In genomic region chr12:73632671-73633244, GRCm38 (mm10) we compare ENCODE assay signal across 10 mouse cellular contexts. TPM values are rescaled to one million over a fixed set of nuclear protein-coding genes. Genes with fewer than 3 reads are reported as not detected.
A peak's percentile ranks its signal among the peaks of the same experiment; 100 is the strongest.
DNase-seq lines count a peak whose midpoint lies in the region; TF ChIP-seq lines count a peak whose summit lies in the region.
"Had no signal": no experiment of that assay in that cellular context is flagged by ENCODE, and none has a peak within 500 bp of the region (broad histone marks: within the 10 kb centered on the region; RNA-seq: fewer than 3 reads in every experiment).

No protein-coding gene starts in this region.

- H3K4me3 ChIP-seq in heart, adult 2 months, result no peak overlapping the region
- H3K4me3 ChIP-seq in heart, embryonic 10.5 days, result no peak overlapping the region
- no peak overlapping the region for H3K4me3 ChIP-seq in cerebellum, adult 2 months (replicated peaks; ENCODE audit: insufficient read depth, low read depth, low read length)
- H3K4me3 ChIP-seq: stomach, embryonic 15.5 days had no signal

- 16% methylated on average over 8 of the region's 8 CpGs for WGBS in heart, adult 2 months
- 15% methylated on average over 8 of the region's 8 CpGs for WGBS in heart, embryonic 10.5 days
- WGBS in cerebellum, adult 2 months, result 29% methylated on average over 8 of the region's 8 CpGs

- TF ChIP-seq CTCF in heart, adult 2 months (IDR thresholded peaks at IDR 0.05), result no peak
- no peak for TF ChIP-seq CTCF in cerebellum, adult 2 months (IDR thresholded peaks at IDR 0.05; ENCODE audit: borderline replicate concordance, insufficient read depth, low read depth, low read length)

- H3K27ac ChIP-seq in heart, adult 2 months, result peak overlapping the region; percentile 30; the same call in 1 of the 2 replicates
- H3K27ac ChIP-seq in heart, embryonic 10.5 days, result no peak overlapping the region
- H3K27ac ChIP-seq in cerebellum, adult 2 months (ENCODE audit: insufficient read depth, low read length), result no peak overlapping the region
- H3K27ac ChIP-seq: stomach, embryonic 15.5 days had no signal

- H3K79me2 ChIP-seq in heart, adult 2 months (replicated peaks; ENCODE audit: control insufficient read depth, insufficient read depth, low read length), result peaks cover 1% of the 10 kb centered on the region; the same call in 1 of the 2 replicates

- no peak for DNase-seq in heart, adult 2 months
- DNase-seq in heart, embryonic 10.5 days (ENCODE audit: low spot score), result no peak
- DNase-seq in adrenal gland, postnatal 14 days, result peak; percentile 17
- DNase-seq in kidney, adult 18-20 months, result peak; percentile 35
- DNase-seq in lung, postnatal 36 days, result peak; percentile 41
- no peak for DNase-seq in left cerebral cortex, adult 11 months (ENCODE audit: low spot score)
- no peak for DNase-seq in cerebellum, adult 2 months
- no peak for DNase-seq in right cerebral cortex, adult 18-20 months
- DNase-seq: lung, embryonic 14.5 days had no signal

- H3K36me3 ChIP-seq in heart, adult 2 months (ENCODE audit: control insufficient read depth, insufficient read depth, low read length), result peaks cover 3% of the 10 kb centered on the region
- no peaks in the 10 kb centered on the region for H3K36me3 ChIP-seq in heart, embryonic 10.5 days
- H3K36me3 ChIP-seq: stomach, embryonic 15.5 days had no signal

- no peak for TF ChIP-seq EP300 in heart, adult 2 months (IDR thresholded peaks at IDR 0.05; ENCODE audit: insufficient read depth, low read depth, low read length)

- H3K4me1 ChIP-seq in heart, adult 2 months (ENCODE audit: control insufficient read depth, insufficient read depth, low read length), result peaks cover 22% of the 10 kb centered on the region
- peaks cover 16% of the 10 kb centered on the region for H3K4me1 ChIP-seq in heart, embryonic 10.5 days
- no peaks in the 10 kb centered on the region for H3K4me1 ChIP-seq in cerebellum, adult 2 months (ENCODE audit: control insufficient read depth, insufficient read depth, low read length)
- H3K4me1 ChIP-seq: stomach, embryonic 15.5 days had no signal

- intact Hi-C loops in heart, adult 2 months (cut with DNase I), result loop anchor here (5.0 kb wide), 2 partner anchors 35 to 55 kb away; no protein-coding TSS in a partner anchor

- H3K27me3 ChIP-seq in heart, adult 2 months (ENCODE audit: control insufficient read depth, insufficient read depth, low read length), result no peaks in the 10 kb centered on the region
- H3K27me3 ChIP-seq in heart, embryonic 10.5 days (ENCODE audit: insufficient read depth, poor library complexity, severe bottlenecking), result no peaks in the 10 kb centered on the region
- H3K27me3 ChIP-seq in cerebellum, adult 2 months (ENCODE audit: control insufficient read depth, insufficient read depth, low read length), result no peaks in the 10 kb centered on the region
- H3K27me3 ChIP-seq: stomach, embryonic 15.5 days had no signal

- no peaks in the 10 kb centered on the region for H3K9me3 ChIP-seq in heart, embryonic 10.5 days
- H3K9me3 ChIP-seq: stomach, embryonic 15.5 days had no signal

- no peak overlapping the region for H3K9ac ChIP-seq in heart, adult 2 months (ENCODE audit: low read depth, low read length)
- H3K9ac ChIP-seq: lung, embryonic 14.5 days; stomach, embryonic 15.5 days had no signal

- TF ChIP-seq POLR2A in heart, adult 2 months (IDR thresholded peaks at IDR 0.05; ENCODE audit: insufficient read depth, low read depth, low read length), result no peak
- no peak for TF ChIP-seq POLR2A in cerebellum, adult 2 months (IDR thresholded peaks at IDR 0.05; ENCODE audit: borderline replicate concordance, insufficient read depth, low read length)

RNA-seq across cellular contexts. Expression of gene Prkch, which starts 48.2 kb away (rescaled TPM):
- 10 to 100 TPM; 16.6 to 17.5 TPM for total RNA-seq in heart, adult 2 months (2021)
- 9.7 and 13.3 TPM in 2 replicates for polyA plus RNA-seq in heart, adult 2 months (2012; rRNA removed)
- 15.8 and 16.9 TPM in 2 replicates for polyA plus RNA-seq in heart, embryonic 10.5 days (2016; fragmentation: Nextera tagmentation; extraction: Ambion mirVana)
- 19.9 and 27.2 TPM in 2 replicates for total RNA-seq in adrenal gland, postnatal 14 days (2021)
- 3.2 and 3.4 TPM in 2 replicates for polyA plus RNA-seq in cerebellum, adult 2 months (2012; rRNA removed)

Comparison
In these comparisons a context has a peak if more than half of its experiments do, and no peak if none do; other contexts are left out.
1. DNase-seq: peak in adrenal gland, postnatal 14 days (single experiment), kidney, adult 18-20 months (single experiment) and lung, postnatal 36 days (single experiment); none in heart, adult 2 months (0 of 2), heart, embryonic 10.5 days (single experiment), left cerebral cortex, adult 11 months (single experiment), cerebellum, adult 2 months (0 of 2) and right cerebral cortex, adult 18-20 months (single experiment).